Mouse (Mus musculus) small intestine, adult 2 months (tissue): Measurements from ENCODE around the gene Slc11a2. TPM values are rescaled to one million over a fixed set of nuclear protein-coding genes. Genes with fewer than 3 reads are reported as not detected.

ENCODE experiments used
- H3K27ac ChIP-seq: fragments of 200-500 bp; 2 replicates; pipeline ENCODE4 v1.5.1; 2012; ENCODE audit warnings: low read depth, low read length, control low read depth, inconsistent platforms; ENCODE audit not compliant: insufficient read depth
- H3K27me3 ChIP-seq: fragments of 200-500 bp; 2 replicates; pipeline ENCODE4 v1.6.1; 2012; ENCODE audit warnings: mild to moderate bottlenecking, moderate library complexity, low read length, inconsistent platforms; ENCODE audit not compliant: control insufficient read depth, insufficient read depth
- H3K36me3 ChIP-seq: fragments of 200-500 bp; 2 replicates; pipeline ENCODE4 v1.6.1; 2012; ENCODE audit warnings: mild to moderate bottlenecking, low read length, control low read depth, inconsistent platforms; ENCODE audit not compliant: control insufficient read depth, insufficient read depth
- H3K4me1 ChIP-seq: fragments of 200-500 bp; 2 replicates; pipeline ENCODE4 v1.6.1; 2012; ENCODE audit warnings: low read length, inconsistent platforms, mixed read lengths; ENCODE audit not compliant: control insufficient read depth, insufficient read depth, insufficient read length
- H3K4me3 ChIP-seq: fragments of 200-500 bp; 2 replicates; pipeline ENCODE4 v1.5.1; 2012; ENCODE audit warnings: low read depth, mild to moderate bottlenecking, control low read depth, inconsistent platforms, low read length, moderate library complexity
- CTCF ChIP-seq: fragments of 200-500 bp; IDR thresholded peaks from 2 replicates; pipeline ENCODE4 v1.5.1; 2012; ENCODE audit warnings: low read depth, mild to moderate bottlenecking, control low read depth, inconsistent platforms, low read length, moderate library complexity, mixed read lengths; ENCODE audit not compliant: insufficient replicate concordance, insufficient read length; ENCODE audit errors: extremely low read depth
- POLR2A ChIP-seq: fragments of 200-500 bp; IDR thresholded peaks from 2 replicates; pipeline ENCODE4 v1.6.1; 2012; ENCODE audit warnings: low read depth, mild to moderate bottlenecking, control low read depth, inconsistent platforms, low read length, moderate library complexity
- WGBS: fragments of 180-500 bp; shearing (Covaris S2); methylation state at CpG from one replicate; pipeline ENCODE4 v1.1.7; 2018; 5-methylcytosine and 5-hydroxymethylcytosine counted together
- polyA plus RNA-seq: library from polyadenylated mRNA; depleted of rRNA; stranded (reverse); fragments of >200 nt; gene quantifications from 2 replicates; pipeline ENCODE4 v1.2.3, GENCODE M21; 2012

The Slc11a2 gene
- polyA plus RNA-seq, 1 experiment, result 39.4 TPM

- Histone ChIP-seq H3K27ac (no peak overlapping the region), H3K27me3 (no peaks in the 10 kb centered on the region), H3K4me1 (peaks cover 13% of the 10 kb centered on the region), H3K4me3 (no peak overlapping the region), H3K36me3 (no peaks in the 10 kb centered on the region)
- 8% methylated on average over 6 of the region's 6 CpGs for WGBS
- TF ChIP-seq CTCF, result peak; percentile 72; the same call in 1 of the 2 replicates
- TF ChIP-seq POLR2A, result no peak
Observed at GRCm38 (mm10) chr15:100463712-100464111, 38.8 kb upstream of the Slc11a2 start.

GRCm38 (mm10) chr15:100462086-100462485, 37.2 kb upstream of the Slc11a2 start:
- peak overlapping the region; percentile 63 for H3K27ac ChIP-seq
- no peaks in the 10 kb centered on the region for H3K36me3 ChIP-seq
- TF ChIP-seq CTCF, result no peak
- no peak for TF ChIP-seq POLR2A
- peaks cover 15% of the 10 kb centered on the region for H3K4me1 ChIP-seq
- H3K27me3 ChIP-seq, result no peaks in the 10 kb centered on the region
- 26% methylated on average over 5 of the region's 5 CpGs for WGBS
- H3K4me3 ChIP-seq, result no peak overlapping the region

DNA sequence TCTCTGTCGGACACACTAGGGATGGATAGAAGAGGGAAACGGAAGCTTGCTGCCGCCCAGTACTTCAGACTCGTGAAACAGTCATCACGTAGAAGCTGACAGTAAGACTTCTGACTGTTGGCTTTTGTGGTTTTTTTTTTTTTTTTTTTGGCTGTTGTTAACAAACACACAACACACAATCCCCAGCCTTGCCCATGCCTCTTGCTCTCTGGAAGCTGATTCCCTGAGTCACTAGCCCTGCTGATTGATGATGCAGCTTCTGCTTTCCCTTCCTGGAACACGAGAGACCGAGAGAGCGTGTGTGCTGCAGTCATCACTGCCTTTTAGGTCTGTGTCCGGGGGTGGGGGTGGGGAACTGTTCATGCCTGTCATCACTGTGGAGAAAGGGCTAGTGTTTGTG, 36.8 kb upstream of the Slc11a2 start:
- TF ChIP-seq POLR2A, result no peak
- TF ChIP-seq CTCF, result no peak
- Histone ChIP-seq H3K4me3 (no peak overlapping the region), H3K36me3 (no peaks in the 10 kb centered on the region), H3K27ac (peak overlapping the region; percentile 63), H3K27me3 (no peaks in the 10 kb centered on the region), H3K4me1 (peaks cover 16% of the 10 kb centered on the region)
- WGBS, result 56% methylated on average over 9 of the region's 9 CpGs

GRCm38 (mm10) chr15:100460942-100461341, 36.1 kb upstream of the Slc11a2 start:
- 8% methylated on average over 12 of the region's 12 CpGs for WGBS
- no peak for TF ChIP-seq POLR2A
- TF ChIP-seq CTCF, result no peak
- Histone ChIP-seq H3K27ac (peak overlapping the region; percentile 3; the same call in 1 of the 2 replicates), H3K36me3 (no peaks in the 10 kb centered on the region), H3K4me3 (no peak overlapping the region), H3K4me1 (peaks cover 16% of the 10 kb centered on the region), H3K27me3 (no peaks in the 10 kb centered on the region)

DNA sequence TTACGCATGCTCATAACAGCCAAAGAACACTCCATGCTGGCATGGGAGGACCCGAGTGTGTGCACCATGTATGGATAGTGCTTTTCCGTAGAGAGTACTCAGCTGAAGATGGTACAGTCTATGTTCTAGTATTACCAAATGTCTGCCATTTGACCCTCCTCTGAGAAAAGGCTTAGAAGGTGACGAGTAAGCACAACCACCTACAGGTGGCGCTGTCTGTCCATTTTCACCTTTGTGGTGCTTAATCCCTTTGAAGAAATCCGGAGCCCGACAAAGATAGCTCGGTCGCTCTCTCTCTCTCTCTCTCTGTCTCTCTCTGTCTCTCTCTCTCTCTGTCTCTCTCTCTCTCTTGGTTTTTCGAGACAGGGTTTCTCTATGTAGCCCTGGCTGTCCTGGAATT, 33.2 kb upstream of the Slc11a2 start:
- Histone ChIP-seq H3K4me3 (no peak overlapping the region), H3K27me3 (no peaks in the 10 kb centered on the region), H3K27ac (no peak overlapping the region), H3K4me1 (peaks cover 16% of the 10 kb centered on the region), H3K36me3 (no peaks in the 10 kb centered on the region)
- peak; percentile 31; the same call in 1 of the 2 replicates for TF ChIP-seq CTCF
- TF ChIP-seq POLR2A, result no peak
- WGBS, result 33% methylated on average over 10 of the region's 10 CpGs

GRCm38 (mm10) chr15:100457340-100457739, 32.5 kb upstream of the Slc11a2 start:
- H3K36me3 ChIP-seq, result no peaks in the 10 kb centered on the region
- no peak overlapping the region for H3K27ac ChIP-seq
- H3K27me3 ChIP-seq, result no peaks in the 10 kb centered on the region
- 6% methylated on average over 17 of the region's 17 CpGs for WGBS
- H3K4me3 ChIP-seq, result no peak overlapping the region
- TF ChIP-seq POLR2A (no peak), CTCF (peak; percentile 98)
- H3K4me1 ChIP-seq, result peaks cover 13% of the 10 kb centered on the region

DNA sequence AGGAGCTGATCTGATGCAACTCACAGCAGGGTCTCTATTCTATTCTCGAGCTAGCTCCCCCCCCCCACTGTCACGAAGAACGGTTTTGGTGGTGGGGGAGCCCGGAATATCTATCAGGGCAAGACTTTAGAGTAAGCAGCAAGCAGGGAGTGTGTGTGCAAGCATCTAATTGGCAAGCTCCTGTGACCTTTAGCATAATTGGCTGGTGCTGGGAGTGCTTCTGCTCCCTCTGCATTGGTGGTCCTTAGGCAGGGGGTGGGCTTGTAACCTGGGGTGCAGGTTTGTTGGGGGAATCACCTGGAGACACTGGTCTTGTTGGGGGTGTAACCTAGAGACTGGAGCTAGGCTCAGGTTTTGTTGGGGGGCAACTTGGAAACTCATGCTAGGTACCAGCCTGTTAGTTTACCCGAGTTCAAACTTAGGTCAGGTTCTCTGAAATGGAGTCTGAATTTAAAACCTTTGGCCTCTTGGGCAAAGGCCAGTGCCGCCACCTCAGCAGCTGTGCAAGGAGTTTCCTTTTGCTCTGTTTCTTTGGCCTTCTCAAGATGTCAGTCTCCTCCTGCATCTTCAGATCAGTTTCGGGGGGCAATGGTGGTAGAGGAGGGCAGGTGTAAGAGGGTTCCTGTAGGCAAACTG, 31.6 kb upstream of the Slc11a2 start:
- WGBS, result 59% methylated on average over 7 of the region's 7 CpGs
- H3K4me3 ChIP-seq, result no peak overlapping the region
- H3K4me1 ChIP-seq, result peaks cover 9% of the 10 kb centered on the region
- H3K27ac ChIP-seq, result no peak overlapping the region
- no peaks in the 10 kb centered on the region for H3K36me3 ChIP-seq
- H3K27me3 ChIP-seq, result no peaks in the 10 kb centered on the region
- no peak for TF ChIP-seq POLR2A
- TF ChIP-seq CTCF, result no peak
